ENCODE assay signal across 8 mouse cellular contexts in genomic region chr19:53329221-53329991, GRCm38 (mm10). TPM values are rescaled to one million over a fixed set of nuclear protein-coding genes. Genes with fewer than 3 reads are reported as not detected.
DNase-seq lines count a peak whose midpoint lies in the region; ATAC-seq lines count a peak whose summit lies in the region.

No protein-coding gene starts in this region.

- H3K4me1 ChIP-seq in hindbrain, embryonic 15.5 days (replicated peaks) = peaks cover 40% of the 10 kb centered on the region

- WGBS in hindbrain, embryonic 15.5 days = under 1% methylated on average over 106 of the region's 106 CpGs

- peak overlapping the region; percentile 54 for H3K9ac ChIP-seq in hindbrain, embryonic 15.5 days

- H3K9me3 ChIP-seq in hindbrain, embryonic 15.5 days = no peaks in the 10 kb centered on the region

- H3K27me3 ChIP-seq in hindbrain, embryonic 15.5 days = no peaks in the 10 kb centered on the region

- H3K27ac ChIP-seq in hindbrain, embryonic 15.5 days (replicated peaks) = peak overlapping the region; percentile 81

- peaks cover 10% of the 10 kb centered on the region for H3K36me3 ChIP-seq in hindbrain, embryonic 15.5 days

- peak; percentile 82 for ATAC-seq in hindbrain, embryonic 15.5 days (ENCODE audit: low FRiP score, low read depth)

- peak overlapping the region; percentile 80 for H3K4me2 ChIP-seq in hindbrain, embryonic 15.5 days

- H3K4me3 ChIP-seq in hindbrain, embryonic 15.5 days = peak overlapping the region; percentile 94

- DNase-seq in R1 (ENCODE audit: low read depth, low spot score) = peak; percentile 94
- peak; percentile 93 to 95 for DNase-seq in cerebellum, postnatal 25 days
- peak; percentile 85 to 87 for DNase-seq in frontal cortex, postnatal 36 days (ENCODE audit: low spot score in 2 of 2)
- DNase-seq in left cerebral cortex, adult 18-20 months (ENCODE audit: low spot score in 2 of 2) = peak; percentile 87
- peak; percentile 92 to 94 for DNase-seq in lung, postnatal 4 days
- peak; percentile 94 for DNase-seq in retina, postnatal 1 day
- DNase-seq in thymus, postnatal 4 days = peak; percentile 92

RNA-seq across cellular contexts. Expression of gene Mxi1, which starts 19.1 kb away (rescaled TPM):
- polyA plus RNA-seq in hindbrain, embryonic 15.5 days (2015; fragmentation: Nextera tagmentation; extraction: Ambion mirVana) = 48.7 and 52.7 TPM in 2 replicates
- 10 to 100 TPM; 76.1 to 89.7 TPM for total RNA-seq in left cerebral cortex, adult 18-20 months (2021)

RNA-seq across cellular contexts. Expression of gene Gm10197, which starts 42.2 kb away (rescaled TPM):
- not detected in 2 replicates for polyA plus RNA-seq in hindbrain, embryonic 15.5 days (2015; fragmentation: Nextera tagmentation; extraction: Ambion mirVana)
- total RNA-seq in left cerebral cortex, adult 18-20 months (2021) = not detected

Comparison
In these comparisons a context has a peak if more than half of its experiments do, and no peak if none do; other contexts are left out.
1. Peak in every context shown above with its lines: DNase-seq, ATAC-seq, H3K4me3 ChIP-seq and H3K27ac ChIP-seq.